Mouse (Mus musculus) E14TG2a.4 (cell line): ENCODE measurements around the gene Mfsd6.

Experiments
- H3K27me3 ChIP-seq: 2 replicates; pipeline ENCODE4 v1.6.1; 2014; ENCODE audit warnings: low read length, control low read depth; ENCODE audit not compliant: insufficient read depth
- H3K36me3 ChIP-seq: 2 replicates; pipeline ENCODE4 v1.6.1; 2014; ENCODE audit warnings: low read length, control low read depth; ENCODE audit not compliant: insufficient read depth
- H3K4me1 ChIP-seq: replicated peaks from 2 replicates; pipeline ENCODE4 v1.6.1; 2014; ENCODE audit warnings: low read depth, low read length, control low read depth
- H3K4me3 ChIP-seq: replicated peaks from 2 replicates; pipeline ENCODE4 v1.5.1; 2014; ENCODE audit warnings: mild to moderate bottlenecking, low read length
- H3K9me3 ChIP-seq: 2 replicates; pipeline ENCODE4 v1.6.1; 2014; ENCODE audit warnings: low read length, control low read depth
- CTCF ChIP-seq: conservative IDR thresholded peaks from 2 replicates; pipeline ENCODE4 v1.5.1; 2014; ENCODE audit warnings: low read length
- NANOG ChIP-seq: IDR thresholded peaks from 2 replicates; pipeline ENCODE4 v1.6.1; 2014; ENCODE audit warnings: borderline replicate concordance, low read length, mixed read lengths
- POU5F1 ChIP-seq: IDR thresholded peaks from 2 replicates; pipeline ENCODE4 v1.6.1; 2014; ENCODE audit warnings: low read length, borderline replicate concordance

Gene Mfsd6

DNA sequence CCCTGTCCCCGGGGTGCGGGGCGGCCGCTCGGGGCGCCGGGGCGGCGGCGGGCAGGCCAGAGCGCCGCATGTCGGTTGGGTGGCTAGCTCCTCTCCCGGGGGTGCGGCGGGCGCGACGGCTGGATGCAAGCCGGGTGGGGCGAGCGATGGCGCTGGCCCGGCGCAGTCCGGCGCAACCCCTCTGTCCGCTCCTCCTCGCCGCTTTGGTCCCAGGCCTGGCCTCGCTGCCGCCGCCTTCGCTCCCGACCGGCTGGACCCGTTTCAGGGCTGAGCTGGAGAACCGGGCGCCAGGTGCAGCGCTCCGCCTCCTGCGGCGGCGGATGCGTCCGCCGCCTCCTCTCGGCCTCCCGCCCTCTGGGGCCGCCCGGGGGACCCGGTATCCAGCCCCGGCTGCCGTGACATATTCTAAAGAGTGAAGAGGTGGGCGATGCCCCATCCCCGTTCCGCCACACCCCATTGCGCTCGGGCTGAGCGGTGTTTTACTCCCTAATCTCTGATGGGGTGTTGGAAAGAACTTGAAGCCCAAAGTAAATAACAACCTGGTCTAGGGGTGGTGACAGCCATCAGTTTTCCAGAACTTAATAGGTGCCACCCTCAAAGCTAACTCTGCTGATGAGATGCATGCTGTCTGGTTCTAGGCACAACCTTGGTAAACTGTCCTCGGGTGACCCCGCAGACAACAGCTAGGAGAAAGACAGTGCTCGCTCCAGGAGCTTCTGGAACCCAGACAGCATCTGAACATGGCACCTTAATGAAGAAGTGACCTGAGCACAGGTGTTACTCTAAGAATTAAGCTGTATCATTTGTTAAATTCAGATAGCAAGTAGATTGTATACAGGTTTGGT is at the start of gene Mfsd6:
Mfsd6 (minus strand) TSS at position 407 of the 845 bp plus-strand sequence.
- Histone ChIP-seq H3K27me3 (peaks cover 57% of the 10 kb centered on the region), H3K36me3 (no peaks in the 10 kb centered on the region), H3K4me3 (peak within 1 kb of the TSS; percentile 87), H3K4me1 (peaks cover 10% of the 10 kb centered on the region), H3K9me3 (no peaks in the 10 kb centered on the region; the same call in 1 of the 2 replicates)
- TF ChIP-seq NANOG (no peak), CTCF (no peak), POU5F1 (no peak)

GRCm38 (mm10) chr1:52765176-52766111 is 38.2 kb upstream of the Mfsd6 start:
- Histone ChIP-seq H3K9me3 (no peaks in the 10 kb centered on the region), H3K4me1 (no peaks in the 10 kb centered on the region), H3K27me3 (no peaks in the 10 kb centered on the region), H3K36me3 (no peaks in the 10 kb centered on the region), H3K4me3 (no peak overlapping the region)
- TF ChIP-seq NANOG (no peak), CTCF (no peak), POU5F1 (no peak)

GRCm38 (mm10) chr1:52763894-52764809 is 36.9 kb upstream of the Mfsd6 start:
- Histone ChIP-seq H3K4me3 (no peak overlapping the region), H3K9me3 (no peaks in the 10 kb centered on the region), H3K27me3 (no peaks in the 10 kb centered on the region), H3K36me3 (no peaks in the 10 kb centered on the region), H3K4me1 (no peaks in the 10 kb centered on the region)
- no peak for TF ChIP-seq CTCF
- no peak for TF ChIP-seq POU5F1
- no peak for TF ChIP-seq NANOG

DNA sequence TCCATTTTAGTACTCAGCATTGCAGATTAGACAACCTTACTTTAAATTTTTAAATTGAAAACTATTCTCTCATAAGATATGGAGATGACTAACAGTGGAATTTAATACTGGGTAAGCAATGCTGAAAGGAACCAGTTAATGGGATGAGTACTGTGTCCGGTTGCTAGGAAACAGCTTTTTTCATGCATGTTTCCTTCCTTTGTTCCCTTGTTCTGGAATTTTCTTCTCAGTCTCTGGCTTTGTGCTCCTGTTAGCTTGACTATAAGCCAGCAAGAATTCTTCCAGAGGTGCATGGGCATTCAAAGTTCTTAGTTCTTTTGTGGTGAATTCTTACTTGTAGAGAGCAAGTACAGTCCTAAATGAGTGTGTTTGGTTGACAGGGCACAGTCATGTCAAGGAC is 30.9 kb upstream of the Mfsd6 start:
- TF ChIP-seq CTCF: no peak
- no peak for TF ChIP-seq NANOG
- no peak for TF ChIP-seq POU5F1
- H3K4me1 ChIP-seq: peaks cover 5% of the 10 kb centered on the region

DNA sequence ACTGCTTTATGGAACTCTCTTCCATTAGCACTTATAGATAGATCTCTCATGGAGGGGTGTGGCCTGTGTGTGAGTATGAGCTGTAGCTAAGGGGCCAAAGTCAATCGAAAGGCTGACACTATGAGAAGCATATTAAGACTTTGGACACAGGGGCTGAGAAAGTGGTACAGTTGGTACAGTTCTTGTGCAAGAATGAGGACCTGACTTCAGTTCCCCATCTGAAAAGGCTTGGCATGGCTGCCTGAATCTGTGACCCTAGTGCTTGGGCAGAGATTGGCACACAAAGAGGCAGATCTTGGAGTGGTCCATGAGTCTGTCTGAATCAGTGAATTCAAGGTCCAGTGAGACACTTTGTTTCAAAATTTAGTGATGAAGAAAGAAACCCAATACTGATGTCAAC is 27.1 kb upstream of the Mfsd6 start:
- Histone ChIP-seq H3K36me3 (no peaks in the 10 kb centered on the region), H3K9me3 (no peaks in the 10 kb centered on the region), H3K4me3 (no peak overlapping the region), H3K27me3 (no peaks in the 10 kb centered on the region), H3K4me1 (peaks cover 5% of the 10 kb centered on the region)
- TF ChIP-seq POU5F1 (no peak), NANOG (no peak), CTCF (no peak)

More for the DNA sequence above, 30.9 kb upstream of the Mfsd6 start:
- Histone ChIP-seq H3K27me3 (no peaks in the 10 kb centered on the region), H3K4me3 (no peak overlapping the region), H3K9me3 (no peaks in the 10 kb centered on the region), H3K36me3 (no peaks in the 10 kb centered on the region)

- Histone ChIP-seq H3K9me3 (no peaks in the 10 kb centered on the region), H3K36me3 (no peaks in the 10 kb centered on the region), H3K4me1 (peaks cover 5% of the 10 kb centered on the region), H3K27me3 (no peaks in the 10 kb centered on the region), H3K4me3 (no peak overlapping the region)
- TF ChIP-seq POU5F1: no peak
- no peak for TF ChIP-seq NANOG
- TF ChIP-seq CTCF: no peak
Observed at GRCm38 (mm10) chr1:52753828-52754227, 26.6 kb upstream of the Mfsd6 start.

- no peak for TF ChIP-seq CTCF
- no peak for TF ChIP-seq NANOG
- TF ChIP-seq POU5F1: no peak
- Histone ChIP-seq H3K27me3 (no peaks in the 10 kb centered on the region), H3K4me1 (no peaks in the 10 kb centered on the region), H3K9me3 (no peaks in the 10 kb centered on the region), H3K36me3 (no peaks in the 10 kb centered on the region), H3K4me3 (no peak overlapping the region)
Observed at GRCm38 (mm10) chr1:52752706-52753105, 25.4 kb upstream of the Mfsd6 start.
